Mouse (Mus musculus): ENCODE measurements around the gene Plekha5.
"Not testable (repeated sequence)": the region's sequence is repeated elsewhere in the genome, so short reads cannot be mapped to it uniquely, and the experiment has no call there.

The Plekha5 gene

DNA sequence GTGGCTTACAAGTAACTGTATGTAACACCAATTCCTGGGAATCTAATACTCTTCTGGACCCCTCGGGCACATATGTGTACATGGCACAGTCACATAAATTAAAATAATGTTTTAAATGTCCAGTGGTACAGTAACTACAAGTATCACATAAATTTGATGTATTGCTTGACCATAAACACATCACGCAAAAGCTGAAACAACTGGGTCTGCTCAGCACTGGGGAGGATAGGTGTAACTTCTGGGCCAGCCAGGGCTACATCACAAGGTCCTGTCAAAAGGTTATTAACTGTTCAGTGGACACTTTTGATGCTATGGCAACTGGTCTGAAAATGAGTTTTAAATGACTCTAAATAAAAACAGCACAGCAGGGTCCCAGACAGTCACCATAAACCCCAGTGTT is 143.3 kb downstream of the Plekha5 start:
- in situ Hi-C loops (cut with MboI; ENCODE audit: unreplicated experiment in 2 of 2) = no loop called here

DNA sequence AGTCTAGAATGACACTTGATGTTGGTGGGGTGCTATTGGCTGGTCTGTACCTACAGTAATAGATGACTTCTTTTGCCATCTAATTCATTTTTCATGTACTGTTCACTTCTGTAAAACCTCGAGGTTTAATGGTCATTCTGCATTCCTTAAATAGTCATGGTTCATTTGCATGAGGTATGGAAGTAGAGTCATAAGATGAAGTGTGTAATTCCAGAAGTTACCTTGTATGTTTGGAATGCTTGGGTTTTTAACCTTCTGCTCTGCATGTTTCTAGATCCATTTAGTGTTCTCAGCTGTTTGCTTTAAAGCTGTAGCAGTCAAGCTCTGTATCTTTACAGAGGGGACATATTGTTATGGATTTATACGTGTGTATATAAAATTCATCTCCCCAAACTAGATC is 144.0 kb downstream of the Plekha5 start:
- in situ Hi-C loops (cut with MboI; ENCODE audit: unreplicated experiment in 2 of 2) = no loop called here

DNA sequence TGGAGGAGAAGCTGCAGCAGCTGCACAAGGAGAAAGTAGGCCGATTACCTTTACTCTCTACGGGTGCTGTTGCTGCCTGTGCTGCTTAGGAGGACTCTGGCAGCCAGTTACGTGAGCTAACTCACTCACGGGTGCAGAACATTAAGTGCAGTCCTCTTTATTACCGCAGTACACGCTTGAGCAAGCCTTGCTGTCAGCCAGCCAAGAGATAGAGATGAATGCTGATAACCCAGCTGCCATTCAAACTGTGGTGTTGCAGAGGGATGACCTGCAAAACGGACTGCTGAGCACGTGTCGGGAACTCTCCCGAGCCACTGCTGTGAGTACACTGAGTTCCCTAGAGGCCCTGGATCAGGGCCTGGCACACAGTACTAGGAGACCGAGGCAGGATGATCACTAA is 146.3 kb downstream of the Plekha5 start:
- in situ Hi-C loops (cut with MboI; ENCODE audit: unreplicated experiment in 2 of 2) = no loop called here

DNA sequence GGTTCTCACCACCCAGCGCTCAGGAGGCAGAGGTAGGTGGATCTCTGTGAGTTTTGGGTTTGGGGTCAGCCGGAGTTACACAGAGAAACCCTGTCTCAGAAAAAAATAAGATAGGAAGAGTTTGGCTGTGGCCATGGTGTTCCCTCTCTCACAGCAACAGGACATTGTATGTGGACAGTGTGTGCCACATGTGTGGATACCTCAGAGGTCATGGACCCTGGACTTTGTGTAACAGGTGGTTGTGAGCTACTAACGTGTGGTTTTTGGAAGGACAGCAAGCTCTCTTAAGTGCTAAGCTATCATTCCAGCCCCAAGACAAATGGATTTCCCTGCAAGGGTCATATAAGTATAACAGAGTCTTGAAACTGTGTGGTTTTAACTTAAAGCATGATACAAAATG is 151.1 kb downstream of the Plekha5 start:
- in situ Hi-C loops (cut with MboI; ENCODE audit: unreplicated experiment in 2 of 2) = loop anchor here in 1 of 2 experiments (5.0 kb wide), 1 partner anchor 137 kb away; no protein-coding TSS in a partner anchor

DNA sequence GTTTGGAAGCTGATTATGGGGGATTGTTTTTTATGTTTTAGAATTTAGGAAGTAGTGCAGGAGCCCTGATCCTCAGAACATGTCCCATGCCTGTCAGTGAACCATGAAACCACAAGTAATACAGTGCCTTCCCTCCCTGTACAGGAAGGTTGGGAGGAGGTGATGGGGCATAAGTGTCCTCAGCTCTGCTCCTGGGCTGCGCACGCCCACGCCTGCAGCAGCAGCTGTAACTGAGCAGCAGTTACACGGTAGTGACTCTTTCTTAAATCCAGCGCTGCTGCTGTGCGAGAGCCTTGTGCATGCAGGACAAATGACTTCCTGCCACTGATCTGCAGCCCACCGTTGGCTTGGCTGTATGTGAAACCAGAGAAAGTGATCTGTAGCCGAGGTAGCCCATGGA is 152.3 kb downstream of the Plekha5 start:
- in situ Hi-C loops (cut with MboI; ENCODE audit: unreplicated experiment in 2 of 2) = loop anchor here in 1 of 2 experiments (5.0 kb wide), 1 partner anchor 136 kb away; no protein-coding TSS in a partner anchor

DNA sequence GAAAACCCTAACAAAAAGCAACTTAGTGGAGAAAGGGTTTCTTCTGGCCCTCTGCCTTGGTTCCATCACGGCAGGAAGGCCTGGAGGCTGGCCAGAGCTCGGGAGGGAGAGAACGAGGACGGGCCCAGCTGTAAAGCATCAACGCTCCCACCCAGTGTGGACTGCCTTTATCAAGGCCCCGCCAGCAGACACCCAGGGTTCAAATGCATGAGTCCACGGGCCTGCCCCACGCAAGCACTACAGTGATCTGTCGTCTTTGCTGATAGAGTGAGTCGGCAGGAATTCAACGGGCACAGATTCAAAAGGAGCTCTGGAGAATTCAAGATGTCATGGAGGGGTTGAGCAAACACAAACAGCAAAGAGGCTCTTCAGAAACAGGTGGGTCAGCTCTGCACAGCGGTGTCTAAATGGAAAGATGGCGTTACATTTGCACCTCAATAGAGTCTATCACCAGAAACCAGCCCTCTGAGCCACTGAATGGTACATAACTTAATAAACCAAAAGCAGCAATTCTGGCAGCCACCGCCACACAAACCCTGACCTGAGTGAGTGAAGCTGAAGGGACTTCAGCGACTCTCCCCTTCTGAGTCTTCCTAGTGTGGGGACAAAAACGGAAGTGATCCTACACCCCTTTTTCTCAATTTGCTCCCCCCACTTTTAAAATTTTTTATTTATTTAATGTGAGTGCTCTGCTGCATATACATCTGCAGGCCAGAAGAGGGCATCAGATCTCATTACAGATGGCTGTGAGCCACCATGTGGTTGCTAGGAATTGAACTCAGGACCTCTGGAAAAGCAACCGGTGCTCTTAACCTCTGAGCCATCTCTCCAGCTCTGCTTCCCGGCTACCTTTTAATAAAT is 153.3 kb downstream of the Plekha5 start:
- in situ Hi-C loops (cut with MboI; ENCODE audit: unreplicated experiment in 2 of 2) = loop anchor here in 1 of 2 experiments (5.0 kb wide), 1 partner anchor 135 kb away; no protein-coding TSS in a partner anchor

DNA sequence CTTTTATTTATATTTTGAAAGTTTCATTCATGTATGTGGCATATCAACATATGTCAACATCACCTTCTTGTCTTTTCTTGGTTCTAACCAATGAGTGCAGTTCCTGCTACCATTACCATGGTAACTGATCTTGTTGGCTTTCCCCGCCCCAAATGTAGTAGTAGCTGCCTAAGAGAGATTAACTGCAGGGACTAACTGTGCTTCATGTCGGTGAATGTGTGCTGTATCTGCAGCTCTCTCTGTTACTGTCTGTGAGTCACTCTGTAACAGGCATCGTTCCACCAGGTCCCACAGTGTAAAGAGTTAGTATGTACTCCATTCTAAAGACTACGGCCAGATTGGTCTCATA is 153.9 kb downstream of the Plekha5 start:
- in situ Hi-C loops (cut with MboI; ENCODE audit: unreplicated experiment in 2 of 2) = loop anchor here in 1 of 2 experiments (5.0 kb wide), 1 partner anchor 135 kb away; no protein-coding TSS in a partner anchor

DNA sequence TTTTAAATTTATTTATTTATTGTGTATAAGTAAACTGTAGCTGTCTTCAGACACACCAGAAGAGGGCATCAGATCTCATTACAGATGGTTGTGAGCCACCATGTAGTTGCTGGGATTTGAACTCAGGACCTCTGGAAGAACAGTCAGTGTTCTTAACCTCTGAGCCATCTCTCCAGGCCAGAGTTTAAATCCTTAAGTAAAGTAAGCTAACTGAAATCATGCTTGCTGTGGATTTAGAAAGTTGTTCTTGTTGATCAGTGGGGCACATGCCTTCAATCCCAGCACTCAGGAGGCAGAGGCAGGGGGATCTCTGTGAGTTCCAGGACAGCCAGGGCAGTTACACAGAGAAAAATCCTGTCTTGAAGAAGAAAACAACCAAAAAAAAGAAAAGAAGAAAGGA is 155.1 kb downstream of the Plekha5 start:
- in situ Hi-C loops (cut with MboI; ENCODE audit: unreplicated experiment in 2 of 2) = loop anchor here in 1 of 2 experiments (5.0 kb wide), 1 partner anchor 133 kb away; no protein-coding TSS in a partner anchor

DNA sequence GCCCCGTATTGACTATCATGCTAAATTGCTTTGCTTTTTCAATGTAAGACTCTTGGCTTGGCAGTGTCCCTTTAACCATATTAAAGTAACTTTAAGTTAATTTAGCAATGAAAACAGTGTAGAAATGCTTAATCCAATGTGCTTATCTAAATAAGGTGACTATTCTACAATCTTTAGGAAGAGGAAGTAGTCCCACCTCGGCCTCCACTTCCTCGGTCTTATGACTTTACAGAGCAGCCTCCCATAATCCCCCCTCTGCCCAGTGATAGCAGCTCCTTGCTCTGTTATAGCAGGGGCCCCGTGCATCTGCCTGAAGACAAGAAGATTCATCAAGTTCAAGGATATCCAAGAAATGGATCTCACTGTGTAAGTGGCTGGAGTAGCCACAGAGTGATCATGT is 156.3 kb downstream of the Plekha5 start:
- in situ Hi-C loops (cut with MboI; ENCODE audit: unreplicated experiment in 2 of 2) = no loop called here

DNA sequence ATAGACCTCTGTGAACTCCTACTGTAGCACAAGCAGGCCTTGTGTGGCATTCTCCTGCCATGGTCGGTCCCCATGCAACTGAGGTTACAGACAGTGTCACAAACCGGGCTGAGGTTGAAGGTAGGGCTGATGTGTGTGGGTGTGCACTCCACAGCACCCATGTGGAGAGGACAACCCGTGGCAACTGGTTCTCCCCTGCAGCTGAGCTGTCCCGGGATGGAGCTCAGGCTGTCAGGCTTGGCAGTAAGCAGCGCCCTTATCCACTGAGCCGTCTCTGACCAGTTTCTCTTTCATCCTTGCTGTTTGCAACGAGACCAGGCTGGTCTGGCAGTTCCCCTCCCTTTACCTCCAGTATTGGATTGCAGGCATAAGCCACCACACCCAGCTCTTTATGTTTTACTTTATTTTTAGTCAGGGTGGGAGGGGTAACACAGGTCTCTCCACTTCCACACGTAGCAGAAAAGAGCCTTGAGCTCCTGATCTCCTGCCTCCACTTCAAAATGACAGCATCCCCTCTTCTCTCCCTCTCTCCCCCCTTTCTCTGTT is 162.9 kb downstream of the Plekha5 start:
- in situ Hi-C loops (cut with MboI; ENCODE audit: unreplicated experiment in 2 of 2) = no loop called here

DNA sequence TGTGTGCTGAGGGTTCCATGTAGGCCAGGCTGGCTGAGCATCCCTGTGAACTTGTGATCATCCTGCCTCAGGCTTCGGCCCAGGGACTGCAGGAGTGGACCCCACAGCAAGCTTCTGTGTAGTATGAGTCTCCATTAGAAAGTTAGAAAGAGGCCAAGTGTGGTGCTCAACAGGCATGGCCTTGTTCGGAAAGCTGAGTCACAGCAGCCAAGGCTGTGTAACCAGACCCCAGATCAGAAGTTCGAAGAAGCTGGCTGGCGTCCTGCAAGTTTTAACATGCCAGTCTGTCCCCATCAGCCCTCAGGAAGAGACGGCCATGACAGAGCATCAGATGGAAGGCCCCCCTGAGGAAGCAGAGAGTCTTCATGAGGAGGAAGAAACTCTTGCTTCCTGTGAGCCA is 167.5 kb downstream of the Plekha5 start:
- in situ Hi-C loops (cut with MboI; ENCODE audit: unreplicated experiment in 2 of 2) = no loop called here

DNA sequence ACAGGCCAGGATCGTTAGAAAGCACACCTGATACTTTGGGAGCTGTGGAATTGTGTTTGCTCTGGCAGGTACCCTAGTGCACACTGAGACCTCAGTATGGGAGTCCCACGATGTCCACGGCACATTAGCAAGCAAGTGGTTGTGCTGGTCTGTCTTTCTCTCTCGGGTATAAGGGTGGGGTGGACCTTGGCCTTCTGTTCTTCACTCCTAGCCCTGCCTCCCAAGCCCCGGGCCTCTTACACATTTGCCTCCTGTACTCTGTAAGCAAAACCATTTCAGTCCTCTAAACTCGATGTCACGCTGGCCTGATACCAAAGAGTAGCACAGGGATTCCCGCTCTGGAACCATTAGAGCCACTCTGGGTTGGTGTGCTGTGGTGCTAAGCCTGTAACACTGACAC is 168.9 kb downstream of the Plekha5 start:
- in situ Hi-C loops (cut with MboI; ENCODE audit: unreplicated experiment in 2 of 2) = no loop called here

DNA sequence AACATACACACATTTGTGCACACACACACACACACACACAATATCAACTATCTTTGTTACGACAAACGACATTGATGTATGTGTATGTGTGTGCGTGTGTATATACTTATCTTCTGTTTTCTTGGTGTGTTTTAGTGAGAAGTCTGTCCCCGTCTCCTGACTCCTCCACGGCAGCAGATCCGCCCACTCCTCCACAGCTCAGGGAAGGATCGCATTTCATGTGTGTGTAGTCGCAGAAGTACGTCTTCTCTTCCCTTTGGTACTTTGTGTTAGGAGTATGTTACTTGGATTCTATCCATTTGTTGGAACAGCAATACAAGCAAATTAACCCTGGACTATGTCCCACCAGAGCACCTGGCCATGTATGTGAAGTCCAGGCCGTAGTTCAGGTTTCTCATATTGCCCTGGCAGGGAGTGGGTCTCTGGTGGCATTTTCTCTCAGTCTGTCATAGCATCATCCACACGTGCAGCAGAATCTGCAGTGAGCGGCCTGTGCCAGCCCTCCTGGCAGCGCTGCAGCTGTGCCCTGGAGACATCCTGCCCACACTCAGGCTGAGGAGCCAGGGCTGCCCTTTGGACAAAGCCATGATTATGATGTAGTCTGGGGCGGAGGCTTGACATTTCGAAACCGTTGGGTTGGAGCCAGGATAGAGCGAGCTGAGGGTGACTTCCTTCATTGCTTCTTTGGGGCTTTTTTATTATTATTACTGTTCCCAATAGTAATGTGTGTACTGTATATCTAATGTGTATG is 169.7 kb downstream of the Plekha5 start:
- in situ Hi-C loops (cut with MboI; ENCODE audit: unreplicated experiment in 2 of 2) = no loop called here

DNA sequence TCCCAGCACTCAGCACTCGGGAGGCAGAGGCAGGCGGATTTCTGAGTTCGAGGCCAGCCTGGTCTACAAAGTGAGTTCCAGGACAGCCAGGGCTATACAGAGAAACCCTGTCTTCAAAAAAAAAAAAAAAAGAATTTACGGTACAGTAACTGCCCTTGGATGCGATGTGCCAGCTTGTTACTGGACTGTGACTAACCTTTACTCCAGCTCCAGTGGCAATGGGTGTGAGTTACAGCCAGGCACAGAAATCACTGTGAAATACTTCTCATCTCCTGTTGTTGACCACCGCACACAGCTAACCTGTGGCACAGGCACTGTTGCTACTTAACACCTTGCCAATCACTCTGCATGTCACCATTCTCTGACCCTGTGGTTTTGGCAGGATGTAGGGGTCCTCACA is 171.7 kb downstream of the Plekha5 start:
- in situ Hi-C loops (cut with MboI; ENCODE audit: unreplicated experiment in 2 of 2) = not testable (repeated sequence)

DNA sequence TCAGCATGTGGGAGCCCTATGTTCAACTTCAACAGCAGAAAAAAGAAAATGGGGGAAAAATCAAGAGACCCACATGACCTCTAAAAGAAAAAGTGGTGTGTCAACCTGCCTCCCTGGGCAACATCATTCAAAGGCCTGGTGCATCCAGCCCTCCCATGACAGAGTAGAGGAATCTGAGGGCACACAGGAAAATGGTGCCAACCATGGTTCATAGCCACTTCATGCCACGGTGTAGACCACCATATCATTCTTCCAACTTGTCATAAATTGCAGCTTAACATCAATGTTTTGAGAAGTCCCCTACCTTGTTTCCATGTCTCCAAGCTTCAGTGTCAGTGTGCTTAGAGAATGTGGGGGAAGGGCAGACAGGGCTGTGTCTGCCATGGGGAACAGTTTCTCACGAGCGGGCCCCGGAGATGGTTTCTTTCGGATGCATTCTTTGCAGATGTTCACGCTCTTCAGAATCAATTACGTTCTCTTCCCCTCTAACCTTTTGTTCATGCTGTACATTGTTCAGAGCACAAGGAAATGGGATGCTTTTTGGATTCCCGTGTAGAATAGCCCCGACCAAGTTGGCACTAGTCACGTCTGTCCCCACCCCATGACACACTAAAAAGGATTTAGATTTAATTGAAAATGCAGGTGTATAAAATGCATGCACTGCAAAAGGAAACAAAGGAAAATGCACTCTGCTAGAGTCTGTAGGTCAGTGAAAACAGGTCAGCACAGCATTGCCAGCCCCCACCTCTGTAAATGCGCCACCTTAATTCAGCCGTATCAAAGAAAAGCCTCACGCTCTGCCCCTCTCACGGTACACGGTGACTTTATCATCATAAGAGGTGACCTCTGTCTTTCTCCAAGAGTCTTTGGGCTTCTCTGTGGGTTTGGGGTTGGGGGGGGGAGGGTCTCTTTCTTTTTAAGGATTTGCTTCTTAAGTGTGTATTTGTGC is 173.8 kb downstream of the Plekha5 start:
- in situ Hi-C loops (cut with MboI; ENCODE audit: unreplicated experiment in 2 of 2) = no loop called here

DNA sequence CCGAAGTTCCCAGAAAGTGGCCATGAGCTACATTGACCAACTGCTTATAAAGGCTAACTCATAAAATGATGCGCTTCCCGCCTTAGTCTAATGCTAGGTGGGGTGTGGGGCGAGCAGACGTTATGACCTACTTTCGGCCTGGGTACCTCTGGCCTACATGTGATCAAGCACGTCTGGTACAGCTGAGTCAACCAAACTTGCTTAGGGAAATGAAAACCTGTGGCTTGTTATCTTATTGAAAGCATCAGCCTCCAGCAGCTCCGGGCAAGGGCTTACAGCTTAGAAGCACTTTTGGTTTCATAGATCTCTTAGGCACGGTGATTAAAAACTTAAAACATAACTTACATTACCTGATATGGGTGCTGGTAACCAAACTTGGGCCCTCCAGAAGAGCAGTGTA is 174.7 kb downstream of the Plekha5 start:
- in situ Hi-C loops (cut with MboI; ENCODE audit: unreplicated experiment in 2 of 2) = no loop called here

DNA sequence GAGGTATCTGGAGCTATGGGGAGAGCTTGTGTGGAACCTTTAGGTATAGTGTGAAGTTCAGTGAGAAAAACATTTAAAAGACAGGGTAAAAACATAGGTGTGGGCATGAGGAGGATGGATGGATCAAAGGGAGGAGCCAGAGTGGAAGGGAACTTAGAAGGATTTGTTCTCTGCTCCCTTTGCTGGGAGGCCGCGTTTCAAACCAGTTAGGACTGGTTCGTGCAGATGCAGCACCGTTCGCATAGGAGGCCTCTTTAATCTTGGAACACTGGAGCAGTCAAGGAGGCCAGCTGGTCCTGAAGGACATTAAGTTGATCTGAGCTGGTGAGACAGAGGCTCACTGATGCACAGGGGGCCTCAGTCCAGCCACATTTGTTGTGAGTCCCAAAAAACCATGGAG is 175.5 kb downstream of the Plekha5 start:
- in situ Hi-C loops (cut with MboI; ENCODE audit: unreplicated experiment in 2 of 2) = no loop called here

DNA sequence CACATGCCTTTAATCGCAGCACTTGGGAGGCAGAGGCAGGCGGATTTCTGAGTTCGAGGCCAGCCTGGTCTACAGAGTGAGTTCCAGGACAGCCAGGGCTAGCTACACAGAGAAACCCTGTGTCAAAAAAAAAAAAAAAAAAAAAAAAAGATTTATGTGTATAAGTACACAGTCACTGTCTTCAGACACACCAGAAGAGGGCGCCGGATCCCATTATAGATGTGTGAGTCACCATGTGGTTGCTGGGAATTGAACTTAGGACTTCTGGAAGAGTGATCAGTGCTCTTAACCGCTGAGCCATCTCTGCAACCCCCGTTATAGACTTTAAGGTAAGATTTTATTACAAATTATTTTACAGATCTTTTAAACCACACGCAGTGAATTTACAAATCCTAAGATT is 176.8 kb downstream of the Plekha5 start:
- in situ Hi-C loops (cut with MboI; ENCODE audit: unreplicated experiment in 2 of 2) = not testable (repeated sequence)

DNA sequence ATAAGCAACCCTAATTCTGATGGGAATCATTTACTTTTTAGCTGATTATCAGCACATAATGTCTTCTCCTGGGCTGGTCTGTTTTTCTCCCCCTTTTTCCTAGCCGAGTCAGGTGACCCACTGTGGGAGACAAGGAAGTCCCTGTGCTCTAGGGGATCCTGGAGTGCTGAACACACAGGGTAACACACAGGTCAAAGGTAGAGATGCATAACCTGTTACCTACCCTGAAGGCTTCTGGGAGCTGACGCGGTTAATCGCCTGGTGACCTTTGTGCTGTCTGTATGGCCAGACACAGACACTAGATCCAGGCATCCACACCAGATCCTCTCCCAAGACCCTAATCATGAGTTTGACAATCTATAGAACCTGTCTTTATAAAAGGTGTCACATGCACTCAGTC is 177.3 kb downstream of the Plekha5 start:
- in situ Hi-C loops (cut with MboI; ENCODE audit: unreplicated experiment in 2 of 2) = no loop called here

DNA sequence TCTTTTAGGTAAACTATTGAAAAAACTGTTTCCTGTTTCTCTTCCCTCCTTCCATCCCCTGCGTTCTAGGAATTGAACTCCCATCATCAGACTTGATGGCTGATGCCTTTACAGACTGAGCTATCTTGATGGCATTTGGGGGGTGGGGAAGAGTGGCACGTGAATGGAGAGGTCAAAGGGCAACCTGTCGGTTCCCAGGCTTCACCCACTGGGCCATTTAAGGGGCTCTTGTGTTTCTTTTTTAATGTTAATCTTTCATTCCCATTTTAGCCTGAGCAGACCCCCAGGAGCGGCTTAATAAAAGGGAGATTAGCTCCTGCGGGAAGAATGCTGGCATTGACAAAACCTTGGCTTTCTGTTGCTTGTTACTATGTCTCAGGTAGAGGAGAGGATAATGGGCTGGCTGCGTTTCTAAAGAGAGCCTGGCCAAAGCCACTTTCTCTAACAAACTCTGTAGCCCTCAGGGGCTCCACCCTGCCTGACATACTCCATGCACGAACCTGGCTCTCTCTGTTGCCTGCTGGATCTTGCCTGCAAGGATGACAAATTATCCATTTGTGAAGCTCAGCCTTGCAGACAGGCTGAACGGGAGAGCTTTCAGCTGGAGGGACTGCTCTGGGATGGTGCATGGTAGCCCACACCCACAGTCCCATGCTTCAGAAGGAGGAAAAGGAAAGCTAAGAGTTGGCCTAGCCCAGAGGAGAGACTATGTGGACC is 179.5 kb downstream of the Plekha5 start:
- in situ Hi-C loops (cut with MboI; ENCODE audit: unreplicated experiment in 2 of 2) = no loop called here

Data from v-Abl transformed pro-B cells (cell line).